Mouse (Mus musculus): Measurements from ENCODE around the gene Cep41. TPM values are rescaled to one million over a fixed set of nuclear protein-coding genes. Genes with fewer than 3 reads are reported as not detected.

Gene Cep41
- polyA plus RNA-seq, 1 experiment from 2014 or later = 4.7 TPM

- no peaks in the 10 kb centered on the region for H3K9me3 ChIP-seq (ENCODE audit: control insufficient read depth, low read length)
- H3K4me2 ChIP-seq (replicated peaks; ENCODE audit: low read depth) = peak overlapping the region; percentile 26
- peaks cover 5% of the 10 kb centered on the region; the same call in 1 of the 2 replicates for H3K4me1 ChIP-seq (replicated peaks; ENCODE audit: control insufficient read depth, insufficient read depth)
- H3K27ac ChIP-seq (replicated peaks) = peak overlapping the region; percentile 86
- DNase-seq (ENCODE audit: low spot score) (no peak), ATAC-seq (ENCODE audit: low FRiP score, low TSS enrichment) (no peak; the same call in 1 of the 2 replicates)
- H3K9ac ChIP-seq (ENCODE audit: low read length) = peak overlapping the region; percentile 45; the same call in 1 of the 2 replicates
- H3K27me3 ChIP-seq (ENCODE audit: control insufficient read depth, insufficient read depth, low read length) = no peaks in the 10 kb centered on the region
- whole genome bisulfite sequencing = 34% methylated on average over 9 of the region's 9 CpGs
- no peaks in the 10 kb centered on the region for H3K36me3 ChIP-seq (ENCODE audit: control insufficient read depth, insufficient read depth, low read length)
- H3K4me3 ChIP-seq (ENCODE audit: low read depth, low read length) = no peak overlapping the region
- no peak for TF ChIP-seq EP300 (optimal IDR thresholded peaks at IDR 0.05)
- no peak for TF ChIP-seq CTCF (IDR thresholded peaks at IDR 0.05; ENCODE audit: low read depth)
Observed at GRCm38 (mm10) chr6:30674714-30675280, 18.8 kb downstream of the Cep41 start.

- Histone ChIP-seq H3K27ac (replicated peaks) (0 out of 2 replicates have a peak overlapping the region, but pooled peaks have one; percentile 45), H3K4me1 (replicated peaks; ENCODE audit: control insufficient read depth, insufficient read depth) (peaks cover 3% of the 10 kb centered on the region; the same call in 1 of the 2 replicates), H3K4me2 (replicated peaks; ENCODE audit: low read depth) (peak overlapping the region; percentile 26), H3K9me3 (ENCODE audit: control insufficient read depth, low read length) (no peaks in the 10 kb centered on the region), H3K4me3 (ENCODE audit: low read depth, low read length) (no peak overlapping the region), H3K27me3 (ENCODE audit: control insufficient read depth, insufficient read depth, low read length) (no peaks in the 10 kb centered on the region), H3K9ac (ENCODE audit: low read length) (no peak overlapping the region), H3K36me3 (ENCODE audit: control insufficient read depth, insufficient read depth, low read length) (no peaks in the 10 kb centered on the region)
- DNase-seq (ENCODE audit: low spot score) (peak; percentile 40), ATAC-seq (ENCODE audit: low FRiP score, low TSS enrichment) (no peak)
- WGBS = 21% methylated on average over 14 of the region's 14 CpGs
- TF ChIP-seq CTCF (IDR thresholded peaks at IDR 0.05; ENCODE audit: low read depth) = no peak
- no peak for TF ChIP-seq EP300 (optimal IDR thresholded peaks at IDR 0.05)
Observed at GRCm38 (mm10) chr6:30673764-30674561, 19.6 kb downstream of the Cep41 start.

- Histone ChIP-seq H3K4me2 (replicated peaks; ENCODE audit: low read depth) (no peak overlapping the region), H3K36me3 (ENCODE audit: control insufficient read depth, insufficient read depth, low read length) (no peaks in the 10 kb centered on the region), H3K9ac (ENCODE audit: low read length) (no peak overlapping the region), H3K4me3 (ENCODE audit: low read depth, low read length) (no peak overlapping the region), H3K4me1 (replicated peaks; ENCODE audit: control insufficient read depth, insufficient read depth) (peaks cover 3% of the 10 kb centered on the region; the same call in 1 of the 2 replicates), H3K9me3 (ENCODE audit: control insufficient read depth, low read length) (no peaks in the 10 kb centered on the region), H3K27ac (replicated peaks) (no peak overlapping the region), H3K27me3 (ENCODE audit: control insufficient read depth, insufficient read depth, low read length) (no peaks in the 10 kb centered on the region)
- no peak for DNase-seq (ENCODE audit: low spot score)
- no peak for ATAC-seq (ENCODE audit: low FRiP score, low TSS enrichment)
- 84% methylated on average over 5 of the region's 5 CpGs for WGBS
- no peak for TF ChIP-seq EP300 (optimal IDR thresholded peaks at IDR 0.05)
- no peak for TF ChIP-seq CTCF (IDR thresholded peaks at IDR 0.05; ENCODE audit: low read depth)
Observed at GRCm38 (mm10) chr6:30671696-30672095, 21.9 kb downstream of the Cep41 start.

GRCm38 (mm10) chr6:30667585-30667984 lies 26.0 kb downstream of the Cep41 start:
- Histone ChIP-seq H3K9me3 (ENCODE audit: control insufficient read depth, low read length) (no peaks in the 10 kb centered on the region), H3K4me3 (ENCODE audit: low read depth, low read length) (no peak overlapping the region), H3K4me1 (replicated peaks; ENCODE audit: control insufficient read depth, insufficient read depth) (no peaks in the 10 kb centered on the region), H3K36me3 (ENCODE audit: control insufficient read depth, insufficient read depth, low read length) (no peaks in the 10 kb centered on the region), H3K9ac (ENCODE audit: low read length) (no peak overlapping the region), H3K27me3 (ENCODE audit: control insufficient read depth, insufficient read depth, low read length) (no peaks in the 10 kb centered on the region), H3K4me2 (replicated peaks; ENCODE audit: low read depth) (no peak overlapping the region), H3K27ac (replicated peaks) (no peak overlapping the region)
- no peak for TF ChIP-seq CTCF (IDR thresholded peaks at IDR 0.05; ENCODE audit: low read depth)
- TF ChIP-seq EP300 (optimal IDR thresholded peaks at IDR 0.05) = no peak
- DNase-seq (ENCODE audit: low spot score) = no peak
- no peak for ATAC-seq (ENCODE audit: low FRiP score, low TSS enrichment)
- 52% methylated on average over 5 of the region's 5 CpGs for WGBS

- WGBS = 49% methylated on average over 6 of the region's 6 CpGs
- H3K27me3 ChIP-seq (ENCODE audit: control insufficient read depth, insufficient read depth, low read length) = no peaks in the 10 kb centered on the region
- ATAC-seq (ENCODE audit: low FRiP score, low TSS enrichment) (no peak), DNase-seq (ENCODE audit: low spot score) (no peak)
- no peak overlapping the region for H3K27ac ChIP-seq (replicated peaks)
- no peak overlapping the region for H3K9ac ChIP-seq (ENCODE audit: low read length)
- no peaks in the 10 kb centered on the region for H3K9me3 ChIP-seq (ENCODE audit: control insufficient read depth, low read length)
- no peak overlapping the region for H3K4me3 ChIP-seq (ENCODE audit: low read depth, low read length)
- no peak for TF ChIP-seq CTCF (IDR thresholded peaks at IDR 0.05; ENCODE audit: low read depth)
- TF ChIP-seq EP300 (optimal IDR thresholded peaks at IDR 0.05) = no peak
- no peak overlapping the region for H3K4me2 ChIP-seq (replicated peaks; ENCODE audit: low read depth)
- H3K36me3 ChIP-seq (ENCODE audit: control insufficient read depth, insufficient read depth, low read length) = no peaks in the 10 kb centered on the region
- no peaks in the 10 kb centered on the region for H3K4me1 ChIP-seq (replicated peaks; ENCODE audit: control insufficient read depth, insufficient read depth)
Observed at GRCm38 (mm10) chr6:30666043-30666442, 27.5 kb downstream of the Cep41 start.

GRCm38 (mm10) chr6:30665296-30665695 lies 28.3 kb downstream of the Cep41 start:
- no peak overlapping the region for H3K9ac ChIP-seq (ENCODE audit: low read length)
- H3K36me3 ChIP-seq (ENCODE audit: control insufficient read depth, insufficient read depth, low read length) = no peaks in the 10 kb centered on the region
- no peaks in the 10 kb centered on the region for H3K9me3 ChIP-seq (ENCODE audit: control insufficient read depth, low read length)
- H3K4me1 ChIP-seq (replicated peaks; ENCODE audit: control insufficient read depth, insufficient read depth) = no peaks in the 10 kb centered on the region
- H3K27ac ChIP-seq (replicated peaks) = no peak overlapping the region
- TF ChIP-seq CTCF (IDR thresholded peaks at IDR 0.05; ENCODE audit: low read depth) (no peak), EP300 (optimal IDR thresholded peaks at IDR 0.05) (no peak)
- no peak for DNase-seq (ENCODE audit: low spot score)
- ATAC-seq (ENCODE audit: low FRiP score, low TSS enrichment) = no peak
- no peak overlapping the region for H3K4me2 ChIP-seq (replicated peaks; ENCODE audit: low read depth)
- H3K27me3 ChIP-seq (ENCODE audit: control insufficient read depth, insufficient read depth, low read length) = no peaks in the 10 kb centered on the region
- WGBS = 43% methylated on average over 4 of the region's 4 CpGs
- H3K4me3 ChIP-seq (ENCODE audit: low read depth, low read length) = no peak overlapping the region

All from stomach, postnatal 0 days (tissue).